Mouse (Mus musculus): Measurements from ENCODE around the gene Olfr119. TPM values are rescaled to one million over a fixed set of nuclear protein-coding genes. Genes with fewer than 3 reads are reported as not detected.

Gene Olfr119
- polyA plus RNA-seq (2012; fragmentation: generic; extraction: Trizol) = not detected

GRCm38 (mm10) chr17:37696264-37696663 lies at the start of gene Olfr119:
Gene Olfr119, plus strand, starts transcription at chr17:37696564.

GRCm38 (mm10) chr17:37663682-37664081 lies 32.7 kb upstream of the Olfr119 start, which contains the start of gene Olfr117:
Gene Olfr117, minus strand, starts transcription at chr17:37663782.

GRCm38 (mm10) chr17:37666688-37667087 lies 29.7 kb upstream of the Olfr119 start, which contains the start of gene Olfr118:
Gene Olfr118, plus strand, starts transcription at chr17:37666988.

GRCm38 (mm10) chr17:37721508-37721907 lies 25.1 kb downstream of the Olfr119 start, which contains the start of gene Olfr120:
Gene Olfr120, plus strand, starts transcription at chr17:37721808.

Other genes starting within 250 kb of the Olfr119 start
- not detected for gene Olfr109, start 237.6 kb upstream of the Olfr119 start, polyA plus RNA-seq (2012; fragmentation: generic; extraction: Trizol)
- not detected for gene H2-M2, start 213.0 kb upstream of the Olfr119 start, polyA plus RNA-seq (2012; fragmentation: generic; extraction: Trizol)
- gene Olfr110, start 204.1 kb upstream of the Olfr119 start, polyA plus RNA-seq (2012; fragmentation: generic; extraction: Trizol) = not detected
- not detected for gene Olfr111, start 188.5 kb upstream of the Olfr119 start, polyA plus RNA-seq (2012; fragmentation: generic; extraction: Trizol)
- gene Olfr112, start 127.1 kb upstream of the Olfr119 start, polyA plus RNA-seq (2012; fragmentation: generic; extraction: Trizol) = not detected
- not detected for gene Olfr113, start 118.9 kb upstream of the Olfr119 start, polyA plus RNA-seq (2012; fragmentation: generic; extraction: Trizol)
- gene Olfr114, start 103.8 kb upstream of the Olfr119 start, polyA plus RNA-seq (2012; fragmentation: generic; extraction: Trizol) = not detected
- gene Olfr115, start 69.5 kb upstream of the Olfr119 start, polyA plus RNA-seq (2012; fragmentation: generic; extraction: Trizol) = not detected
- gene Olfr116, start 69.4 kb upstream of the Olfr119 start, polyA plus RNA-seq (2012; fragmentation: generic; extraction: Trizol) = not detected
- not detected for gene Olfr117, start 32.8 kb upstream of the Olfr119 start, polyA plus RNA-seq (2012; fragmentation: generic; extraction: Trizol)
- not detected for gene Olfr118, start 29.6 kb upstream of the Olfr119 start, polyA plus RNA-seq (2012; fragmentation: generic; extraction: Trizol)
- not detected for gene Olfr120, start 25.2 kb downstream of the Olfr119 start, polyA plus RNA-seq (2012; fragmentation: generic; extraction: Trizol)
- gene Olfr121, start 52.3 kb downstream of the Olfr119 start, polyA plus RNA-seq (2012; fragmentation: generic; extraction: Trizol) = not detected
- not detected for gene Olfr122, start 72.0 kb downstream of the Olfr119 start, polyA plus RNA-seq (2012; fragmentation: generic; extraction: Trizol)
- gene Olfr123, start 97.0 kb downstream of the Olfr119 start, polyA plus RNA-seq (2012; fragmentation: generic; extraction: Trizol) = not detected
- gene Olfr124, start 103.3 kb downstream of the Olfr119 start, polyA plus RNA-seq (2012; fragmentation: generic; extraction: Trizol) = not detected
- not detected for gene Olfr125, start 136.4 kb downstream of the Olfr119 start, polyA plus RNA-seq (2012; fragmentation: generic; extraction: Trizol)
- gene Olfr126, start 150.9 kb downstream of the Olfr119 start, polyA plus RNA-seq (2012; fragmentation: generic; extraction: Trizol) = not detected
- gene Olfr127, start 203.9 kb downstream of the Olfr119 start, polyA plus RNA-seq (2012; fragmentation: generic; extraction: Trizol) = not detected
- gene Olfr128, start 224.0 kb downstream of the Olfr119 start, polyA plus RNA-seq (2012; fragmentation: generic; extraction: Trizol) = not detected